1 mouse cellular context compared by ENCODE assay signal in the genomic region with DNA sequence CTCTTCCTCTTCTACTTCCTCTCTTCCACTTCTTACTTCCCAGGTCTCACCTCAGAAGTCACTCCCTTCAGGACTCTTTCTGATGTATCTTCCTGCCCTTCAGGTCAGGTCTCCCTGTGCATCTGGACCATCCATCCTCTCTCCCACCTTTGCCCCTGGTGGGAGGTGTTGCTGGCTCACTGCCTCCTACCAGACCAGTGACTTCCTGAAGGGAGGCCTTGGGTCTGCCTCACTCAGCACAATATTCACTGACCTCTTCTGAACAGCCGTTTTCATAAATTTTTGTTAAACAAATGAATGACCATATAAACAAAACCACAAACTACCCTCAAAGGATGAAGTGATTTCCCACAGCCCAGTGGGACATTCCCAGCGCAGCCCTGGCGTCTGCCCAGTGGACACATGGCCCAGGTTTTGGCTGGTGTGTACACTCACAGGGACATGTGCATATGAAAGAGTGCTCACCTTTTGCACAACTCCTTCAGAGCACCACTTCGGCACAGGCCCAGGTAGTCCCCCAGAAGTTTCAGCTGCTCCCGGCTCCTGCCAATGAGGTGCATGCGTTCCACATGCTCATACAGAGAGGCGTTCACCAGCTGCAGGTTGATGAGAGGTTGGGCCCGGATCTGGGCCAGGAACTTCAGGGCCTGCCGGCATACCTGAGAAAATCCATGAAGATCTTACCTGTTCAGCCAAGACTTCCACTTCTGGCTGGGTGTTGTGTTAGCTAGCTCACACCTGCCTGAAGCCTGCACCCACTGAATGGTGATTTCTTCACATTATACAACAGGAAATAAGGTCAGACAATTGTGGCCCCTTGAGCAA.
TF ChIP-seq lines count a peak whose summit lies in the region.

No protein-coding gene starts in this region.

TF ChIP-seq in CH12.LX, 34 proteins besides CTCF, POLR2A, EP300 and RAD21 (continued from another document):
- TF ChIP-seq MEF2A (IDR thresholded peaks at IDR 0.05; ENCODE audit: borderline replicate concordance, low read depth, low read length) (peak; percentile 68; the same call in 1 of the 2 replicates), MAFK (IDR thresholded peaks at IDR 0.05; ENCODE audit: insufficient replicate concordance, low read length) (peak; percentile 86), MXI1 (IDR thresholded peaks at IDR 0.05; ENCODE audit: low read depth, low read length) (peak; percentile 75; the same call in 1 of the 2 replicates), CHD1 (IDR thresholded peaks at IDR 0.05; ENCODE audit: low read depth, low read length) (peak; percentile 41; the same call in 1 of the 2 replicates), USF1 (IDR thresholded peaks at IDR 0.05; ENCODE audit: low read depth, low read length) (no peak), ZC3H11A (IDR thresholded peaks at IDR 0.05; ENCODE audit: low read depth, low read length) (no peak), ELF1 (IDR thresholded peaks at IDR 0.05; ENCODE audit: low read depth, low read length) (peak; percentile 79), JUND (conservative IDR thresholded peaks at IDR 0.05; ENCODE audit: low read depth, low read length) (no peak), UBTF (IDR thresholded peaks at IDR 0.05; ENCODE audit: low read depth, low read length) (no peak), POLR2AphosphoS2 (IDR thresholded peaks at IDR 0.05; ENCODE audit: low read depth, low read length) (peak; percentile 51; the same call in 1 of the 2 replicates), RCOR1 (conservative IDR thresholded peaks at IDR 0.05; ENCODE audit: low read depth, low read length) (peak; percentile 42; the same call in 1 of the 2 replicates), JUN (IDR thresholded peaks at IDR 0.05; ENCODE audit: insufficient read depth, low read depth, low read length) (no peak; the same call in 1 of the 2 replicates), SIN3A (IDR thresholded peaks at IDR 0.05; ENCODE audit: low read length) (peak; percentile 89)
